Mouse (Mus musculus) heart, adult 10 weeks (tissue): ENCODE data around the gene Gm3839. TPM values are rescaled to one million over a fixed set of nuclear protein-coding genes. Genes with fewer than 3 reads are reported as not detected.

Experiments used
- polyA plus RNA-seq: library from polyadenylated mRNA; stranded (reverse); fragments of 350-450 nt; fragmentation: Illumina TruSeq; extraction: RNeasy Lipid Tissue Mini Kit (QIAGEN cat#74804); gene quantifications from one replicate; pipeline ENCODE4 v1.2.3, GENCODE M21; 2014; ENCODE audit warnings: low read depth, low replicate concordance

The Gm3839 gene
- polyA plus RNA-seq = 3.7 TPM

DNA sequence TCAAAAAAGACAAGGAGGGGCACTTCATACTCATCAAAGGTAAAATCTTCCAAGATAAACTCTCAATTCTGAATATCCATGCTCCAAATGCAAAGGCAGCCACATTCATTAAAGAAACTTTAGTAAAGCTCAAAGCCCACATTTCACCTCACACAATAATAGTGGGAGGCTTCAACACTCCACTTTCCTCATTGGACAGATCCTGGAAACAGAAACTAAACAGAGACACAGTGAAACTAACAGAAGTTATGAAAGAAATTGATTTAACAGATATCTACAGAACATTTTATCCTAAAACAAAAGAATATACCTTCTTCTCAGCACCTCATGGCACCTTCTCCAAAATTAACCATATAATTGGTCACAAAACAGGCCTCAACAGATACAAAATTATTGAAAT is at the start of gene Gm3839:
Gm3839 (minus strand) TSS at position 101 of the 400 bp plus-strand sequence.

Other genes with a start within 250 kb of the Gm3839 start
- gene Fhit, start 194.7 kb downstream of the Gm3839 start, polyA plus RNA-seq = 4.4 TPM
- gene Ptprg, start 196.8 kb upstream of the Gm3839 start, polyA plus RNA-seq = 28.1 TPM